Mouse (Mus musculus) stomach, embryonic 15.5 days (tissue): Measurements from ENCODE around the gene Gm21858. TPM values are rescaled to one million over a fixed set of nuclear protein-coding genes. Genes with fewer than 3 reads are reported as not detected.
"Not testable (repeated sequence)": the region's sequence is repeated elsewhere in the genome, so short reads cannot be mapped to it uniquely, and the experiment has no call there.

Experiments
- ATAC-seq: fragments of 200-750 bp; cut with Nextera tagmentation; 2 replicates; pipeline ENCODE4 v1.8.0; 2017; ENCODE audit warnings: low read depth, moderate number of reproducible peaks, moderate TSS enrichment; ENCODE audit not compliant: insufficient read depth, low FRiP score
- H3K27ac ChIP-seq: fragments of 300-500 bp; sonication (generic); 2 replicates; pipeline ENCODE4 v1.5.1; 2015; ENCODE audit warnings: mild to moderate bottlenecking, inconsistent platforms
- H3K27me3 ChIP-seq: fragments of 300-500 bp; sonication (generic); replicated peaks from 2 replicates; pipeline ENCODE4 v1.6.1; 2015; ENCODE audit warnings: inconsistent platforms
- H3K36me3 ChIP-seq: fragments of 300-500 bp; sonication (generic); 2 replicates; pipeline ENCODE4 v1.6.1; 2015; ENCODE audit warnings: inconsistent platforms
- H3K4me1 ChIP-seq: fragments of 300-500 bp; sonication (generic); 2 replicates; pipeline ENCODE4 v1.6.1; 2015; ENCODE audit warnings: inconsistent platforms
- H3K4me2 ChIP-seq: fragments of 300-500 bp; sonication (generic); 2 replicates; pipeline ENCODE4 v1.6.1; 2015; ENCODE audit warnings: mild to moderate bottlenecking, inconsistent platforms
- H3K4me3 ChIP-seq: fragments of 300-500 bp; sonication (generic); replicated peaks from 2 replicates; pipeline ENCODE4 v1.5.1; 2015; ENCODE audit warnings: inconsistent platforms
- H3K9ac ChIP-seq: fragments of 300-500 bp; sonication (generic); 2 replicates; pipeline ENCODE4 v1.6.1; 2015; ENCODE audit warnings: inconsistent platforms
- H3K9me3 ChIP-seq: fragments of 300-500 bp; sonication (generic); 2 replicates; pipeline ENCODE4 v1.6.1; 2016; ENCODE audit warnings: inconsistent platforms
- WGBS: fragments of 180-500 bp; shearing (Covaris S2); methylation state at CpG from one replicate; pipeline ENCODE4 v1.1.7; 2015; 5-methylcytosine and 5-hydroxymethylcytosine counted together
- polyA plus RNA-seq: library from polyadenylated mRNA; unstranded; fragments of >200 nt; fragmentation: Nextera tagmentation; extraction: Ambion mirVana; gene quantifications from 2 replicates; pipeline ENCODE4 v1.2.1, GENCODE M21; 2015

Gm21858 gene
- not detected in 2 replicates for polyA plus RNA-seq

DNA sequence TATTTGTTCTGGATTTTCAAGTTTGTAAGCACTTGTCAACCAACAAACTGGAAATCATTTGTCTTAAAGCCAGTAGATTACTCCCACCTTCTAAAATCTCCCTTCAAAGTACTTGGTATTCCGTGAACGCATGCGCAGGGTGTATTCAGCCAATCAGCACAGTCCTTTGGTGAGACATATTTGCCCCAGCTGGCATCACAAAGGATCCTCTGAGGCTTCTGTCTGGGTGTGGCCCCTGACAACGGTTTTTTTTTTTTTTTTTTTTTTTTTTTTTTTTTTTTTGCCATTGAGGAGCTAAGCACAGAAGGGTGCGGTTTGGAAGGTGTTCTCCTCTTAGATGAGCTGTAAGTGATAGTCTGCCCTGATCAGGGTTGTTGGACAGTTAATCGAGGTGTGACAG, at the start of gene Gm21858:
Gm21858 (plus strand) TSS at position 301 of the 400 bp plus-strand sequence.
- no CpG with 5 or more reads among the region's 6 CpGs for WGBS

More for the DNA sequence above, at the start of gene Gm21858:
- not testable (repeated sequence) for H3K4me2 ChIP-seq, H3K4me3 ChIP-seq, H3K9me3 ChIP-seq, H3K9ac ChIP-seq, H3K27me3 ChIP-seq, ATAC-seq, H3K27ac ChIP-seq, H3K4me1 ChIP-seq, H3K36me3 ChIP-seq
